Mouse (Mus musculus) MEL (cell line): ENCODE data around the gene Rpl12. TPM values are rescaled to one million over a fixed set of nuclear protein-coding genes. Genes with fewer than 3 reads are reported as not detected.

Experiments
- DNase-seq: peaks from one replicate; pipeline ENCODE4 v3.0.0; 2011; ENCODE audit warnings: low read depth, low spot score
- H3K27ac ChIP-seq: 2 replicates; pipeline ENCODE4 v1.5.1; 2012; ENCODE audit warnings: low read depth, mild to moderate bottlenecking, control low read depth, low read length, moderate library complexity; ENCODE audit not compliant: control insufficient read depth
- H3K27me3 ChIP-seq, 2 experiments: fragments of 150-350 bp in 1 of 2; sonication (generic) in 1 of 2; 2 replicates each; pipeline ENCODE4 v1.6.1; 2012; ENCODE audit warnings: low read length in 2 of 2, mild to moderate bottlenecking in 2 of 2, improper control_type of control experiment in 1 of 2, moderate library complexity in 1 of 2; ENCODE audit not compliant: insufficient read depth in 2 of 2, control insufficient read depth in 1 of 2
- H3K36me3 ChIP-seq, 2 experiments: 2 replicates each; pipeline ENCODE4 v1.6.1; 2012 to 2014; ENCODE audit warnings: low read length in 2 of 2, improper control_type of control experiment in 1 of 2, inconsistent platforms in 1 of 2, mild to moderate bottlenecking in 1 of 2; ENCODE audit not compliant: insufficient read depth in 2 of 2, control insufficient read depth in 1 of 2
- H3K4me1 ChIP-seq, 2 experiments: fragments of 150-350 bp in 1 of 2; sonication (generic) in 1 of 2; 2 replicates each; pipeline ENCODE4 v1.6.1; 2012; ENCODE audit warnings: low read length in 2 of 2, improper control_type of control experiment in 1 of 2, mild to moderate bottlenecking in 1 of 2; ENCODE audit not compliant: insufficient read depth in 2 of 2, control insufficient read depth in 1 of 2
- H3K4me3 ChIP-seq, 2 experiments: fragments of 150-350 bp in 1 of 2; sonication (generic) in 1 of 2; 2 replicates each; pipeline ENCODE4 v1.5.1; 2012; ENCODE audit warnings: low read depth in 2 of 2, low read length in 2 of 2, mild to moderate bottlenecking in 2 of 2, moderate library complexity in 2 of 2, control low read depth in 1 of 2, improper control_type of control experiment in 1 of 2; ENCODE audit not compliant: control insufficient read depth in 1 of 2, insufficient read depth in 1 of 2
- H3K79me2 ChIP-seq: 2 replicates; pipeline ENCODE4 v1.6.1; 2012; ENCODE audit warnings: mild to moderate bottlenecking, low read length, moderate library complexity; ENCODE audit not compliant: control insufficient read depth, poor library complexity, insufficient read depth
- H3K9ac ChIP-seq: 2 replicates; pipeline ENCODE4 v1.6.1; 2012; ENCODE audit warnings: low read depth, mild to moderate bottlenecking, control low read depth, low read length, moderate library complexity; ENCODE audit not compliant: control insufficient read depth, poor library complexity, severe bottlenecking
- H3K9me3 ChIP-seq: fragments of 150-350 bp; sonication (generic); replicated peaks from 2 replicates; pipeline ENCODE4 v1.6.1; 2012; ENCODE audit warnings: mild to moderate bottlenecking, low read length, improper control_type of control experiment, moderate library complexity; ENCODE audit not compliant: insufficient read depth
- BHLHE40 ChIP-seq: IDR thresholded peaks from 2 replicates; pipeline ENCODE4 v1.6.1; 2012; ENCODE audit warnings: low read depth, mild to moderate bottlenecking, inconsistent platforms, low read length, improper control_type of control experiment, borderline replicate concordance
- CHD1 ChIP-seq: IDR thresholded peaks from 2 replicates; pipeline ENCODE4 v1.6.1; 2012; ENCODE audit warnings: low read depth, mild to moderate bottlenecking, inconsistent platforms, low read length, improper control_type of control experiment
- CHD2 ChIP-seq: IDR thresholded peaks from 2 replicates; pipeline ENCODE4 v1.6.1; 2011; ENCODE audit warnings: low read length, improper control_type of control experiment
- CTCF ChIP-seq, 3 experiments: IDR thresholded peaks in 2 of 3; conservative IDR thresholded peaks in 1 of 3; 2 replicates each; pipeline ENCODE4 v1.5.1; 2011 to 2012; ENCODE audit warnings: low read length in 3 of 3, low read depth in 2 of 3, mild to moderate bottlenecking in 2 of 3, improper control_type of control experiment in 1 of 3, inconsistent platforms in 1 of 3, mixed read lengths in 1 of 3, moderate library complexity in 1 of 3; ENCODE audit not compliant: control insufficient read depth in 1 of 3, insufficient read depth in 1 of 3, poor library complexity in 1 of 3, severe bottlenecking in 1 of 3
- E2F4 ChIP-seq: IDR thresholded peaks from 2 replicates; pipeline ENCODE4 v1.6.1; 2011; ENCODE audit warnings: low read depth, low read length, improper control_type of control experiment, borderline replicate concordance
- ELF1 ChIP-seq: IDR thresholded peaks from 2 replicates; pipeline ENCODE4 v1.6.1; 2014; ENCODE audit warnings: low read depth, mild to moderate bottlenecking, inconsistent platforms, low read length, improper control_type of control experiment, moderate library complexity
- EP300 ChIP-seq, 2 experiments: IDR thresholded peaks; 2 replicates each; pipeline ENCODE4 v1.6.1; 2011; ENCODE audit warnings: improper control_type of control experiment in 2 of 2, low read length in 2 of 2, low read depth in 1 of 2, mild to moderate bottlenecking in 1 of 2
- GABPA ChIP-seq: IDR thresholded peaks from 2 replicates; pipeline ENCODE4 v1.6.1; 2012; ENCODE audit warnings: low read depth, mild to moderate bottlenecking, inconsistent platforms, low read length, improper control_type of control experiment, moderate library complexity
- GATA1 ChIP-seq: IDR thresholded peaks from 2 replicates; pipeline ENCODE4 v1.6.1; 2011; ENCODE audit warnings: low read depth, low read length, improper control_type of control experiment
- HCFC1 ChIP-seq: IDR thresholded peaks from 2 replicates; pipeline ENCODE4 v1.6.1; 2012; ENCODE audit warnings: low read depth, mild to moderate bottlenecking, inconsistent platforms, low read length, improper control_type of control experiment, moderate library complexity
- JUND ChIP-seq: IDR thresholded peaks from 2 replicates; pipeline ENCODE4 v1.6.1; 2011; ENCODE audit warnings: low read depth, mild to moderate bottlenecking, improper control_type of control experiment, low read length
- KAT2A ChIP-seq: conservative IDR thresholded peaks from 2 replicates; pipeline ENCODE4 v1.6.1; 2012; ENCODE audit warnings: low read depth, low read length, improper control_type of control experiment, inconsistent platforms
- MAFK ChIP-seq: IDR thresholded peaks from 2 replicates; pipeline ENCODE4 v1.6.1; 2011; ENCODE audit warnings: low read depth, mild to moderate bottlenecking, low read length, improper control_type of control experiment, borderline replicate concordance
- MAX ChIP-seq: IDR thresholded peaks from 2 replicates; pipeline ENCODE4 v1.6.1; 2011; ENCODE audit warnings: low read length, improper control_type of control experiment
- MAZ ChIP-seq: IDR thresholded peaks from 2 replicates; pipeline ENCODE4 v1.6.1; 2012; ENCODE audit warnings: low read depth, mild to moderate bottlenecking, inconsistent platforms, low read length, improper control_type of control experiment
- MXI1 ChIP-seq: IDR thresholded peaks from 2 replicates; pipeline ENCODE4 v1.6.1; 2011; ENCODE audit warnings: mild to moderate bottlenecking, low read depth, low read length, improper control_type of control experiment
- MYB ChIP-seq: IDR thresholded peaks from 2 replicates; pipeline ENCODE4 v1.6.1; 2011; ENCODE audit warnings: mild to moderate bottlenecking, low read depth, low read length, improper control_type of control experiment
- MYC ChIP-seq: IDR thresholded peaks from 2 replicates; pipeline ENCODE4 v1.6.1; 2011; ENCODE audit warnings: low read depth, mild to moderate bottlenecking, low read length, improper control_type of control experiment, moderate library complexity
- NELFE ChIP-seq: IDR thresholded peaks from 2 replicates; pipeline ENCODE4 v1.6.1; 2011; ENCODE audit warnings: low read depth, low read length, improper control_type of control experiment
- NRF1 ChIP-seq: IDR thresholded peaks from 2 replicates; pipeline ENCODE4 v1.6.1; 2014; ENCODE audit warnings: low read depth, mild to moderate bottlenecking, inconsistent platforms, low read length, improper control_type of control experiment, moderate library complexity; ENCODE audit not compliant: poor library complexity, insufficient read depth, severe bottlenecking
- POLR2A ChIP-seq, 2 experiments: IDR thresholded peaks; 2 replicates each; pipeline ENCODE4 v1.6.1; 2011 to 2012; ENCODE audit warnings: low read length in 2 of 2, mild to moderate bottlenecking in 2 of 2, control low read depth in 1 of 2, improper control_type of control experiment in 1 of 2, low read depth in 1 of 2, moderate library complexity in 1 of 2; ENCODE audit not compliant: control insufficient read depth in 1 of 2, insufficient read depth in 1 of 2, poor library complexity in 1 of 2
- POLR2AphosphoS2 ChIP-seq: IDR thresholded peaks from 2 replicates; pipeline ENCODE4 v1.6.1; 2011; ENCODE audit warnings: low read length, improper control_type of control experiment
- POLR2AphosphoS5 ChIP-seq: IDR thresholded peaks from 2 replicates; pipeline ENCODE4 v1.6.1; 2012; ENCODE audit warnings: low read depth, borderline replicate concordance, mild to moderate bottlenecking, inconsistent platforms, low read length, moderate library complexity, mixed read lengths
- RAD21 ChIP-seq: IDR thresholded peaks from 2 replicates; pipeline ENCODE4 v1.6.1; 2011; ENCODE audit warnings: mild to moderate bottlenecking, low read depth, low read length, improper control_type of control experiment
- RCOR1 ChIP-seq: IDR thresholded peaks from 2 replicates; pipeline ENCODE4 v1.6.1; 2012; ENCODE audit warnings: low read depth, mild to moderate bottlenecking, inconsistent platforms, low read length, improper control_type of control experiment
- SIN3A ChIP-seq: IDR thresholded peaks from 2 replicates; pipeline ENCODE4 v1.6.1; 2012; ENCODE audit warnings: low read length, improper control_type of control experiment, inconsistent platforms
- SMC3 ChIP-seq: IDR thresholded peaks from 2 replicates; pipeline ENCODE4 v1.6.1; 2011; ENCODE audit warnings: low read depth, low read length, improper control_type of control experiment
- TAL1 ChIP-seq: IDR thresholded peaks from 2 replicates; pipeline ENCODE4 v1.6.1; 2012; ENCODE audit warnings: mild to moderate bottlenecking, inconsistent platforms, low read length, moderate library complexity, mixed read lengths
- TBP ChIP-seq: IDR thresholded peaks from 2 replicates; pipeline ENCODE4 v1.8.0; 2011; ENCODE audit warnings: low read depth, low read length, improper control_type of control experiment
- TCF12 ChIP-seq: IDR thresholded peaks from 2 replicates; pipeline ENCODE4 v1.6.1; 2014; ENCODE audit warnings: low read depth, mild to moderate bottlenecking, inconsistent platforms, low read length, improper control_type of control experiment, moderate library complexity
- UBTF ChIP-seq: IDR thresholded peaks from 2 replicates; pipeline ENCODE4 v1.6.1; 2012; ENCODE audit warnings: low read depth, mild to moderate bottlenecking, inconsistent platforms, low read length, improper control_type of control experiment, moderate library complexity, borderline replicate concordance; ENCODE audit not compliant: insufficient read depth
- USF1 ChIP-seq: IDR thresholded peaks from 2 replicates; pipeline ENCODE4 v1.6.1; 2014; ENCODE audit warnings: low read depth, mild to moderate bottlenecking, inconsistent platforms, low read length, improper control_type of control experiment, moderate library complexity
- USF2 ChIP-seq, 2 experiments: IDR thresholded peaks; 2 replicates each; pipeline ENCODE4 v1.6.1; 2011 to 2012; ENCODE audit warnings: improper control_type of control experiment in 2 of 2, low read length in 2 of 2, borderline replicate concordance in 1 of 2, inconsistent platforms in 1 of 2, low read depth in 1 of 2, mild to moderate bottlenecking in 1 of 2; ENCODE audit not compliant: insufficient read depth in 1 of 2
- ZKSCAN1 ChIP-seq: IDR thresholded peaks from 2 replicates; pipeline ENCODE4 v1.6.1; 2012; ENCODE audit warnings: low read depth, mild to moderate bottlenecking, inconsistent platforms, low read length, improper control_type of control experiment, moderate library complexity
- ZNF384 ChIP-seq: IDR thresholded peaks from 2 replicates; pipeline ENCODE4 v1.6.1; 2012; ENCODE audit warnings: low read depth, mild to moderate bottlenecking, inconsistent platforms, low read length, improper control_type of control experiment
- polyA plus RNA-seq, 2 experiments: library from polyadenylated mRNA; stranded (reverse) in 1 of 2; unstranded in 1 of 2; fragments of >175 nt in 1 of 2; fragments of >200 nt in 1 of 2; gene quantifications; 2 replicates each; pipeline versions ENCODE4 v1.2.1 to v1.2.4; 2012; ENCODE audit warnings: low replicate concordance in 2 of 2, low read depth in 1 of 2; ENCODE audit not compliant: insufficient read length in 2 of 2, insufficient read depth in 1 of 2, missing spikeins in 1 of 2
- total RNA-seq: library from RNA; depleted of rRNA; stranded (reverse); fragments of 300-350 nt; gene quantifications from 2 replicates; pipeline ENCODE4 v1.2.3, GENCODE M21; 2012; rRNA removed

Gene Rpl12
- total RNA-seq: 1,806 and 1,842 TPM in 2 replicates
- 100 to 1,000 TPM in 1 of 2 experiments, not detected in 1; 116 TPM for polyA plus RNA-seq

GRCm38 (mm10) chr2:32961192-32961995 lies at the start of gene Rpl12, which contains the start of gene Lrsam1:
Gene Rpl12, plus strand, starts transcription at chr2:32961559.
Gene Lrsam1, minus strand, starts transcription at chr2:32961614.
- Histone ChIP-seq H3K27me3 (no peaks in the 10 kb centered on the region), H3K27ac (peak within 1 kb of the TSS; percentile 95), H3K79me2 (peaks cover 43% of the 10 kb centered on the region), H3K9me3 (no peaks in the 10 kb centered on the region), H3K36me3 (peaks cover 6 to 12% of the 10 kb centered on the region in 2 experiments), H3K4me3 (peak within 1 kb of the TSS; percentile 51 to 84), H3K4me1 (peaks cover 0 to 13% of the 10 kb centered on the region in 2 experiments; a peak in 3 of 4 replicates), H3K9ac (peak within 1 kb of the TSS; percentile 91)
- DNase-seq: peak; percentile 94
- TF ChIP-seq UBTF: no peak
- peak; percentile 96 to 97 for TF ChIP-seq POLR2A (IDR thresholded peaks at IDR 0.05; ENCODE audit: control insufficient read depth in 1 of 2, insufficient read depth in 1 of 2, low read depth in 1 of 2, low read length in 2 of 2, poor library complexity in 1 of 2)
- TF ChIP-seq JUND: no peak
- no peak for TF ChIP-seq EP300 (IDR thresholded peaks at IDR 0.05; ENCODE audit: low read depth in 1 of 2, low read length in 2 of 2)
- peak; percentile 95 for TF ChIP-seq MYC
- peak; percentile 97 for TF ChIP-seq TBP
- TF ChIP-seq RCOR1: no peak
- TF ChIP-seq ELF1: peak; percentile 73; the same call in 1 of the 2 replicates
- TF ChIP-seq RAD21: no peak
- peak; percentile 86 for TF ChIP-seq TCF12
- peak; percentile 92 for TF ChIP-seq NELFE
- no peak for TF ChIP-seq CHD1
- TF ChIP-seq POLR2AphosphoS2: peak; percentile 89; the same call in 1 of the 2 replicates
- TF ChIP-seq E2F4: no peak
- TF ChIP-seq NRF1: peak; percentile 27; the same call in 1 of the 2 replicates
- no peak for TF ChIP-seq CTCF (IDR thresholded peaks at IDR 0.05 in 2 of 3, conservative IDR thresholded peaks at IDR 0.05 in 1 of 3; ENCODE audit: control insufficient read depth in 1 of 3, insufficient read depth in 1 of 3, low read depth in 2 of 3, low read length in 3 of 3, poor library complexity in 1 of 3, severe bottlenecking in 1 of 3)
- TF ChIP-seq KAT2A: peak; percentile 89
- TF ChIP-seq SMC3: no peak
- no peak for TF ChIP-seq TAL1
- TF ChIP-seq MAFK: no peak
- TF ChIP-seq MAX: peak; percentile 65; the same call in 1 of the 2 replicates
- TF ChIP-seq GABPA: no peak
- no peak for TF ChIP-seq MYB
- peak; percentile 98 for TF ChIP-seq CHD2
- TF ChIP-seq HCFC1: peak; percentile 94
- TF ChIP-seq USF2 (IDR thresholded peaks at IDR 0.05; ENCODE audit: borderline replicate concordance in 1 of 2, insufficient read depth in 1 of 2, low read depth in 1 of 2, low read length in 2 of 2): no peak
- no peak for TF ChIP-seq ZKSCAN1
- no peak for TF ChIP-seq BHLHE40
- TF ChIP-seq MAZ: peak; percentile 79; the same call in 1 of the 2 replicates
- TF ChIP-seq USF1: no peak
- TF ChIP-seq POLR2AphosphoS5: 0 out of 2 replicates have a peak, but pooled peaks have one; percentile 77
- TF ChIP-seq MXI1: peak; percentile 93
- peak; percentile 90 for TF ChIP-seq SIN3A
- no peak for TF ChIP-seq GATA1
- no peak for TF ChIP-seq ZNF384
